Mouse (Mus musculus) adrenal gland, postnatal 0 days (tissue): Measurements from ENCODE around the gene Alg5. TPM values are rescaled to one million over a fixed set of nuclear protein-coding genes. Genes with fewer than 3 reads are reported as not detected.

Experiments used
- polyA plus RNA-seq: library from polyadenylated mRNA; unstranded; fragments of >200 nt; fragmentation: Nextera tagmentation; extraction: Ambion mirVana; gene quantifications from 2 replicates; pipeline ENCODE4 v1.2.1, GENCODE M21; 2015

Gene Alg5
- 117 and 123 TPM in 2 replicates for polyA plus RNA-seq

DNA sequence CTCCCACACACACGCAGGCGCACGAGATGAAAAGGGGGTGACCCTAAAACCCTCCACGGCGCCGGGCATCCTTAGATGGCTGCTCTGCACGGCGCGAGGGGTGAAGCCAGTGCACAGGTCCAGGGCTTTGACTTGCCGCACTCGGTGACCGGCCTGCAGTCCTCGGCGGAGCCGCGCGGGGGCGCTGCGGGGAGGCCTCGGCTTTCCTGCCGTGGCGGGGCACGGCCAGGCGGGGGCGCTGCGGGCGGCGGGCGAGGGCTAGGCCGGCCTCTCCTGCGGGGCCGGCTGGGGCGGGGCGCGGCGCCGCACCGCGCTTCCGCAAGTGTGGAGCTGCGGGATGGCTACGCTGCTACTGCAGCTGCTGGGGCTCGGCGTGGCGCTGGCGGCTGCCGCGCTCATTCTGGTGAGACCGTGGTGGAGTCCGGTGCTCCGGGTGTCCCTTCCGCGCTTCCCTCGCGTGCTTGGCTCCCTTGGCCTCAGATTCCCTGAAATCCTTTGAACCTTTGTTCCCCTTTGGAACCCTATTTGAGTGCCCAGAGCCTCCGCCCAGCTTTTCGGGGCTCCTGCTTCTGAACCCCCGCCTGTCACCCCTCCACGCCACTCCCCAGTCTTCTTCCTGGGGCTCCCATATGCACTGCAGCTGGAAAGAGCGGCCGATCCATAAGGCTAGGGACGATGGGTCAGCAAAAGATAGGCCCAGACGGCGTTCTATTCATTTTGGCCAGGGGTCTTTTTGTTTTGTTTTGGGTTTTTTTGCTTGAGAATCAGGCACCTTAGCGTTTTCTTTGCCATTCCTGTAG is at the start of gene Alg5, which contains the start of gene Exosc8:
TSS of gene Alg5 (plus strand) at position 293 of the 800 bp plus-strand sequence.
TSS of gene Exosc8 (minus strand) at position 147 of the 800 bp plus-strand sequence.

GRCm38 (mm10) chr3:54692202-54693055 is 42.9 kb upstream of the Alg5 start, which contains the start of gene Supt20:
Gene Supt20 (plus strand): TSS chr3:54692807.

GRCm38 (mm10) chr3:54714253-54714652 is 21.1 kb upstream of the Alg5 start, which contains the start of gene Gm21958:
Gene Gm21958 (minus strand): TSS chr3:54714353.

GRCm38 (mm10) chr3:54755145-54756041 is 20.1 kb downstream of the Alg5 start, which contains the start of gene Smad9:
Gene Smad9 (plus strand): TSS chr3:54755582.

Other genes with a start within 250 kb of the Alg5 start
- gene Supt20, start 42.7 kb upstream of the Alg5 start, polyA plus RNA-seq = 40.5 and 56.7 TPM in 2 replicates
- gene Gm21958, start 21.2 kb upstream of the Alg5 start, polyA plus RNA-seq = not detected in 2 replicates
- gene Exosc8, start 146 bp upstream of the Alg5 start, polyA plus RNA-seq = 78.6 and 81.2 TPM in 2 replicates
- gene Smad9, start 20.0 kb downstream of the Alg5 start, polyA plus RNA-seq = 1.4 and 2.3 TPM in 2 replicates
- 33.6 and 44.8 TPM in 2 replicates for gene Rfxap, start 72.3 kb downstream of the Alg5 start, polyA plus RNA-seq
- not detected in 2 replicates for gene Sertm1, start 180.3 kb downstream of the Alg5 start, polyA plus RNA-seq